Mouse (Mus musculus): ENCODE measurements at regions not wholly inside any gene's neighbourhood (a gene's known extent, or its start where the extent isn't known, plus 50 kb on each side); places are given as distances from the start of the nearest gene placed in this dataset.

GRCm38 (mm10) chr11:71670111-71671050, 79.3 kb upstream of the Wscd1 start:
- DNase-seq (ENCODE audit: inconsistent ontology term): no peak

GRCm38 (mm10) chr11:71672171-71673050, 77.3 kb upstream of the Wscd1 start:
- peak; percentile 54 for DNase-seq (ENCODE audit: inconsistent ontology term)

- peak; percentile 61 for DNase-seq (ENCODE audit: inconsistent ontology term)
Observed at GRCm38 (mm10) chr11:71674319-71674718, 75.4 kb upstream of the Wscd1 start.

- no peak for DNase-seq (ENCODE audit: inconsistent ontology term)
Observed at GRCm38 (mm10) chr11:71675714-71676313, 73.9 kb upstream of the Wscd1 start.

- DNase-seq (ENCODE audit: inconsistent ontology term): no peak
Observed at GRCm38 (mm10) chr11:71697017-71697416, 52.7 kb upstream of the Wscd1 start.

GRCm38 (mm10) chr11:71698836-71699235, 50.9 kb upstream of the Wscd1 start:
- no peak for DNase-seq (ENCODE audit: inconsistent ontology term)

Measured in Muller cell, postnatal 12 days (primary cell).